Mouse (Mus musculus): ENCODE measurements at regions not wholly inside any gene's neighbourhood (a gene's known extent, or its start where the extent isn't known, plus 50 kb on each side); places are given as distances from the start of the nearest gene placed in this dataset.
A peak's percentile ranks its signal among the peaks of the same experiment; 100 is the strongest.

DNA sequence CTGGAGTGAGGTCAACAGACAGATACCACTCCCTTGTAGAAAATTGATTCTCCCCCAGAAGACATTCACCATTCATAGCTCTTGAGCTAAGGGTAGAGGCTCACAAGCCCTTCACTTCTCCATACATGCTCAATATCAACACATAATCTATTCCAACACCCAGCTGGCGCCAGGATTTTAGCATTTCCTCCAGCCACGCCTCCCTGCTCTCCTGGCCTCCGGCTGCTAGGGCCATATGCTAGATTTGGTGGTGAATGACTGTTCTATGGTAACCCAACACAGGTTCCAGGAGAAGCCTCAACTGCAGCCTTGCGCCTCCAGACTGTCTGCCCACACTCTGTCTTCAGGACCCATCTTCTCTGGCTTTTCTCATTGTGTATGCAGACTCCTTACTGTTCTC is 197.9 kb downstream of the Gm11011 start:
- no peak overlapping the region for H3K4me3 ChIP-seq (ENCODE audit: low read depth, low read length)
- H3K27me3 ChIP-seq (ENCODE audit: insufficient read depth, low read length) = no peaks in the 10 kb centered on the region
- no peak overlapping the region for H3K27ac ChIP-seq (ENCODE audit: low read depth)
- 0 out of 2 replicates have a peak, but pooled peaks have one; percentile 14 for ATAC-seq (ENCODE audit: insufficient read depth)
- peak; percentile 65 for DNase-seq
- 59% methylated on average over 4 of the region's 4 CpGs for WGBS
- no peaks in the 10 kb centered on the region for H3K9me3 ChIP-seq (ENCODE audit: low read depth, low read length)
- H3K9ac ChIP-seq = no peak overlapping the region
- no peaks in the 10 kb centered on the region for H3K36me3 ChIP-seq (ENCODE audit: insufficient read depth)
- H3K4me2 ChIP-seq = no peak overlapping the region
- TF ChIP-seq CTCF (IDR thresholded peaks at IDR 0.05; ENCODE audit: low read depth) = no peak
- 0 out of 2 replicates have a peak, but pooled peaks cover 3% of the 10 kb centered on the region for H3K4me1 ChIP-seq (ENCODE audit: insufficient read depth)

GRCm38 (mm10) chr2:169388569-169388968 is 199.0 kb downstream of the Gm11011 start:
- WGBS = 66% methylated on average over 8 of the region's 8 CpGs
- Histone ChIP-seq H3K4me3 (ENCODE audit: low read depth, low read length) (no peak overlapping the region), H3K27me3 (ENCODE audit: insufficient read depth, low read length) (no peaks in the 10 kb centered on the region)

GRCm38 (mm10) chr2:169387765-169388518 is 199.6 kb downstream of the Gm11011 start:
- H3K27ac ChIP-seq (ENCODE audit: low read depth) = no peak overlapping the region
- DNase-seq (no peak), ATAC-seq (ENCODE audit: insufficient read depth) (no peak)
- H3K4me2 ChIP-seq = no peak overlapping the region
- H3K9me3 ChIP-seq (ENCODE audit: low read depth, low read length) = no peaks in the 10 kb centered on the region
- no peaks in the 10 kb centered on the region for H3K27me3 ChIP-seq (ENCODE audit: insufficient read depth, low read length)
- 67% methylated on average over 23 of the region's 23 CpGs for WGBS
- no peak for TF ChIP-seq CTCF (IDR thresholded peaks at IDR 0.05; ENCODE audit: low read depth)
- H3K9ac ChIP-seq = no peak overlapping the region
- H3K4me3 ChIP-seq (ENCODE audit: low read depth, low read length) = no peak overlapping the region
- H3K36me3 ChIP-seq (ENCODE audit: insufficient read depth) = no peaks in the 10 kb centered on the region
- 0 out of 2 replicates have a peak, but pooled peaks cover 3% of the 10 kb centered on the region for H3K4me1 ChIP-seq (ENCODE audit: insufficient read depth)

More at GRCm38 (mm10) chr2:169388569-169388968, 199.0 kb downstream of the Gm11011 start:
- DNase-seq (no peak), ATAC-seq (ENCODE audit: insufficient read depth) (no peak)
- Histone ChIP-seq H3K36me3 (ENCODE audit: insufficient read depth) (no peaks in the 10 kb centered on the region), H3K4me1 (ENCODE audit: insufficient read depth) (0 out of 2 replicates have a peak, but pooled peaks cover 3% of the 10 kb centered on the region), H3K4me2 (no peak overlapping the region), H3K9ac (no peak overlapping the region), H3K27ac (ENCODE audit: low read depth) (no peak overlapping the region), H3K9me3 (ENCODE audit: low read depth, low read length) (no peaks in the 10 kb centered on the region)
- TF ChIP-seq CTCF (IDR thresholded peaks at IDR 0.05; ENCODE audit: low read depth) = no peak

GRCm38 (mm10) chr2:169383701-169384100 is 203.8 kb downstream of the Gm11011 start:
- no peak overlapping the region for H3K4me3 ChIP-seq (ENCODE audit: low read depth, low read length)

GRCm38 (mm10) chr2:169373069-169373468 is 214.5 kb downstream of the Gm11011 start:
- Histone ChIP-seq H3K4me3 (ENCODE audit: low read depth, low read length) (no peak overlapping the region), H3K27ac (ENCODE audit: low read depth) (no peak overlapping the region), H3K27me3 (ENCODE audit: insufficient read depth, low read length) (no peaks in the 10 kb centered on the region), H3K9ac (no peak overlapping the region), H3K9me3 (ENCODE audit: low read depth, low read length) (peaks cover 3% of the 10 kb centered on the region; the same call in 1 of the 2 replicates), H3K4me1 (ENCODE audit: insufficient read depth) (no peaks in the 10 kb centered on the region), H3K36me3 (ENCODE audit: insufficient read depth) (no peaks in the 10 kb centered on the region), H3K4me2 (no peak overlapping the region)
- DNase-seq = no peak
- TF ChIP-seq CTCF (IDR thresholded peaks at IDR 0.05; ENCODE audit: low read depth) = no peak
- WGBS = 83% methylated on average over 7 of the region's 7 CpGs
- no peak for ATAC-seq (ENCODE audit: insufficient read depth)

More at GRCm38 (mm10) chr2:169383701-169384100, 203.8 kb downstream of the Gm11011 start:
- H3K9ac ChIP-seq = no peak overlapping the region
- H3K4me1 ChIP-seq (ENCODE audit: insufficient read depth) = no peaks in the 10 kb centered on the region
- DNase-seq = no peak
- WGBS = 85% methylated on average over 3 of the region's 3 CpGs
- H3K27ac ChIP-seq (ENCODE audit: low read depth) = no peak overlapping the region
- H3K27me3 ChIP-seq (ENCODE audit: insufficient read depth, low read length) = no peaks in the 10 kb centered on the region
- no peaks in the 10 kb centered on the region for H3K9me3 ChIP-seq (ENCODE audit: low read depth, low read length)
- TF ChIP-seq CTCF (IDR thresholded peaks at IDR 0.05; ENCODE audit: low read depth) = peak; percentile 26
- H3K4me2 ChIP-seq = no peak overlapping the region
- no peak for ATAC-seq (ENCODE audit: insufficient read depth)
- H3K36me3 ChIP-seq (ENCODE audit: insufficient read depth) = no peaks in the 10 kb centered on the region

DNA sequence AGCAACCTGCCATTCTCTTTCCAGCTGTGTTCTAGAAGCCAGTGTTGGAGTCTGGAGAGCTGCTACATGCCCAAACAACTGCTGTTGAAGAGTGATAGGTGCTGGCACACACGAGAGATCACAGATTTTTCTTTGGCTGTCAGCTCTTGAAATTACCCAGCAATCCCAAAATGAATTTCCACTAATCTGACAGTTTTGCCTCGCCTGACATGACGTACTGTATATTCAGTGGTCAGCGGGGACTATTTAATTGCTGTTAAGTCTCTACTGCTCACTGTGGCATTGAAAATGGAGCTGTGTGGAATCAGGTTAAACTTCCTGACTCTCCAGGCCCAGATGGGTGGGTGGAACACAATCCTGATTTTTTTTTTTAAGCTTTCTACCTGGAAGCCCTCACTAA is 222.5 kb downstream of the Gm11011 start:
- H3K9ac ChIP-seq = no peak overlapping the region
- 55% methylated on average over 4 of the region's 4 CpGs for WGBS
- H3K9me3 ChIP-seq (ENCODE audit: low read depth, low read length) = no peaks in the 10 kb centered on the region
- no peaks in the 10 kb centered on the region for H3K36me3 ChIP-seq (ENCODE audit: insufficient read depth)
- H3K27ac ChIP-seq (ENCODE audit: low read depth) = no peak overlapping the region
- no peak overlapping the region for H3K4me3 ChIP-seq (ENCODE audit: low read depth, low read length)
- TF ChIP-seq CTCF (IDR thresholded peaks at IDR 0.05; ENCODE audit: low read depth) = no peak
- ATAC-seq (ENCODE audit: insufficient read depth) (no peak), DNase-seq (no peak)
- no peaks in the 10 kb centered on the region for H3K27me3 ChIP-seq (ENCODE audit: insufficient read depth, low read length)
- H3K4me1 ChIP-seq (ENCODE audit: insufficient read depth) = no peaks in the 10 kb centered on the region; the same call in 1 of the 2 replicates
- H3K4me2 ChIP-seq = no peak overlapping the region

GRCm38 (mm10) chr2:169360272-169360671 is 227.3 kb downstream of the Gm11011 start:
- H3K36me3 ChIP-seq (ENCODE audit: insufficient read depth) = no peaks in the 10 kb centered on the region
- DNase-seq = peak; percentile 78
- no peak overlapping the region for H3K9ac ChIP-seq
- no peak overlapping the region for H3K27ac ChIP-seq (ENCODE audit: low read depth)
- no peaks in the 10 kb centered on the region for H3K9me3 ChIP-seq (ENCODE audit: low read depth, low read length)
- H3K4me3 ChIP-seq (ENCODE audit: low read depth, low read length) = 0 out of 2 replicates have a peak overlapping the region, but pooled peaks have one; percentile 6
- H3K27me3 ChIP-seq (ENCODE audit: insufficient read depth, low read length) = no peaks in the 10 kb centered on the region
- ATAC-seq (ENCODE audit: insufficient read depth) = peak; percentile 73
- 9% methylated on average over 15 of the region's 15 CpGs for WGBS
- no peaks in the 10 kb centered on the region; the same call in 1 of the 2 replicates for H3K4me1 ChIP-seq (ENCODE audit: insufficient read depth)
- H3K4me2 ChIP-seq = peak overlapping the region; percentile 51
- peak; percentile 76 for TF ChIP-seq CTCF (IDR thresholded peaks at IDR 0.05; ENCODE audit: low read depth)

All from lung, embryonic 14.5 days (tissue).